Mouse (Mus musculus): ENCODE data around the gene Map7d1. TPM values are rescaled to one million over a fixed set of nuclear protein-coding genes. Genes with fewer than 3 reads are reported as not detected.
"Not testable (repeated sequence)": the region's sequence is repeated elsewhere in the genome, so short reads cannot be mapped to it uniquely, and the experiment has no call there.

The Map7d1 gene
- polyA plus RNA-seq, 1 experiment from 2014 or later = 40.7 TPM

GRCm38 (mm10) chr4:126236467-126237280 is 19.5 kb downstream of the Map7d1 start:
- H3K9me3 ChIP-seq (replicated peaks) = no peaks in the 10 kb centered on the region
- H3K4me2 ChIP-seq = peak overlapping the region; percentile 40
- peaks cover 17% of the 10 kb centered on the region for H3K4me1 ChIP-seq
- H3K36me3 ChIP-seq = peaks cover 100% of the 10 kb centered on the region
- WGBS = 55% methylated on average over 62 of the region's 63 CpGs
- H3K4me3 ChIP-seq (replicated peaks) = peak overlapping the region; percentile 4; the same call in 1 of the 2 replicates
- H3K9ac ChIP-seq = no peak overlapping the region
- no peaks in the 10 kb centered on the region for H3K27me3 ChIP-seq
- no peak; the same call in 1 of the 2 replicates for ATAC-seq (replicated peaks; ENCODE audit: low FRiP score)
- H3K27ac ChIP-seq = no peak overlapping the region

GRCm38 (mm10) chr4:126235191-126235590 is 21.0 kb downstream of the Map7d1 start:
- no peaks in the 10 kb centered on the region for H3K27me3 ChIP-seq
- no peak overlapping the region for H3K27ac ChIP-seq
- peaks cover 100% of the 10 kb centered on the region for H3K36me3 ChIP-seq
- H3K4me3 ChIP-seq (replicated peaks) = no peak overlapping the region
- no peak for ATAC-seq (replicated peaks; ENCODE audit: low FRiP score)
- no peak overlapping the region for H3K9ac ChIP-seq
- H3K4me1 ChIP-seq = peaks cover 19% of the 10 kb centered on the region
- no peaks in the 10 kb centered on the region for H3K9me3 ChIP-seq (replicated peaks)
- WGBS = 82% methylated on average over 10 of the region's 10 CpGs
- no peak overlapping the region for H3K4me2 ChIP-seq

- Histone ChIP-seq H3K4me2 (no peak overlapping the region), H3K4me1 (peaks cover 19% of the 10 kb centered on the region), H3K27me3 (no peaks in the 10 kb centered on the region), H3K9ac (no peak overlapping the region), H3K36me3 (peaks cover 100% of the 10 kb centered on the region), H3K9me3 (replicated peaks) (no peaks in the 10 kb centered on the region), H3K27ac (no peak overlapping the region), H3K4me3 (replicated peaks) (no peak overlapping the region)
- no peak for ATAC-seq (replicated peaks; ENCODE audit: low FRiP score)
- 84% methylated on average over 18 of the region's 18 CpGs for WGBS
Observed at GRCm38 (mm10) chr4:126234496-126235175, 21.5 kb downstream of the Map7d1 start.

GRCm38 (mm10) chr4:126233676-126234308 is 22.4 kb downstream of the Map7d1 start:
- H3K9me3 ChIP-seq (replicated peaks) = no peaks in the 10 kb centered on the region
- H3K4me3 ChIP-seq (replicated peaks) = no peak overlapping the region
- no peaks in the 10 kb centered on the region for H3K27me3 ChIP-seq
- peaks cover 19% of the 10 kb centered on the region for H3K4me1 ChIP-seq
- no peak overlapping the region for H3K9ac ChIP-seq
- no peak overlapping the region for H3K4me2 ChIP-seq
- H3K36me3 ChIP-seq = peaks cover 92% of the 10 kb centered on the region
- ATAC-seq (replicated peaks; ENCODE audit: low FRiP score) = no peak
- 93% methylated on average over 29 of the region's 29 CpGs for WGBS
- no peak overlapping the region for H3K27ac ChIP-seq

GRCm38 (mm10) chr4:126229900-126230299 is 26.2 kb downstream of the Map7d1 start:
- no peak overlapping the region for H3K9ac ChIP-seq
- H3K27ac ChIP-seq = no peak overlapping the region
- no peak for ATAC-seq (replicated peaks; ENCODE audit: low FRiP score)
- no peaks in the 10 kb centered on the region for H3K27me3 ChIP-seq
- WGBS = 63% methylated on average over 7 of the region's 7 CpGs
- no peaks in the 10 kb centered on the region for H3K9me3 ChIP-seq (replicated peaks)
- H3K4me2 ChIP-seq = no peak overlapping the region
- no peak overlapping the region for H3K4me3 ChIP-seq (replicated peaks)
- peaks cover 18% of the 10 kb centered on the region for H3K4me1 ChIP-seq
- peaks cover 53% of the 10 kb centered on the region for H3K36me3 ChIP-seq

GRCm38 (mm10) chr4:126228144-126228543 is 28.0 kb downstream of the Map7d1 start:
- peaks cover 35% of the 10 kb centered on the region for H3K36me3 ChIP-seq
- WGBS = 23% methylated on average over 5 of the region's 5 CpGs

GRCm38 (mm10) chr4:126227077-126227761 is 28.9 kb downstream of the Map7d1 start:
- Histone ChIP-seq H3K36me3 (peaks cover 26% of the 10 kb centered on the region), H3K27me3 (no peaks in the 10 kb centered on the region), H3K9me3 (replicated peaks) (no peaks in the 10 kb centered on the region), H3K4me2 (peak overlapping the region; percentile 60), H3K4me1 (peaks cover 18% of the 10 kb centered on the region), H3K9ac (peak overlapping the region; percentile 7; the same call in 1 of the 2 replicates), H3K4me3 (replicated peaks) (peak overlapping the region; percentile 33), H3K27ac (peak overlapping the region; percentile 80)
- WGBS = 8% methylated on average over 18 of the region's 18 CpGs
- peak; percentile 84 for ATAC-seq (replicated peaks; ENCODE audit: low FRiP score)

More at GRCm38 (mm10) chr4:126228144-126228543, 28.0 kb downstream of the Map7d1 start:
- peaks cover 18% of the 10 kb centered on the region for H3K4me1 ChIP-seq
- H3K4me3 ChIP-seq (replicated peaks) = no peak overlapping the region
- H3K4me2 ChIP-seq = no peak overlapping the region
- no peaks in the 10 kb centered on the region for H3K27me3 ChIP-seq
- H3K27ac ChIP-seq = peak overlapping the region; percentile 80
- ATAC-seq (replicated peaks; ENCODE audit: low FRiP score) = no peak
- no peaks in the 10 kb centered on the region for H3K9me3 ChIP-seq (replicated peaks)
- H3K9ac ChIP-seq = no peak overlapping the region

- WGBS = 58% methylated on average over 12 of the region's 12 CpGs
- Histone ChIP-seq H3K9me3 (replicated peaks) (no peaks in the 10 kb centered on the region), H3K4me2 (peak overlapping the region; percentile 60), H3K27ac (no peak overlapping the region), H3K36me3 (peaks cover 20% of the 10 kb centered on the region), H3K9ac (no peak overlapping the region), H3K4me3 (replicated peaks) (no peak overlapping the region; the same call in 1 of the 2 replicates), H3K27me3 (no peaks in the 10 kb centered on the region), H3K4me1 (peaks cover 18% of the 10 kb centered on the region)
- no peak for ATAC-seq (replicated peaks; ENCODE audit: low FRiP score)
Observed at GRCm38 (mm10) chr4:126226640-126227039, 29.5 kb downstream of the Map7d1 start.

GRCm38 (mm10) chr4:126222631-126223030 is 33.5 kb downstream of the Map7d1 start:
- Histone ChIP-seq H3K4me1 (peaks cover 6% of the 10 kb centered on the region), H3K36me3 (no peaks in the 10 kb centered on the region), H3K4me3 (replicated peaks) (no peak overlapping the region), H3K9me3 (replicated peaks) (no peaks in the 10 kb centered on the region), H3K27ac (no peak overlapping the region), H3K4me2 (no peak overlapping the region), H3K9ac (no peak overlapping the region), H3K27me3 (no peaks in the 10 kb centered on the region)
- ATAC-seq (replicated peaks; ENCODE audit: low FRiP score) = no peak
- WGBS = 84% methylated on average over 11 of the region's 11 CpGs

- Histone ChIP-seq H3K36me3 (no peaks in the 10 kb centered on the region), H3K27ac (no peak overlapping the region), H3K9ac (no peak overlapping the region), H3K9me3 (replicated peaks) (no peaks in the 10 kb centered on the region), H3K4me1 (no peaks in the 10 kb centered on the region), H3K27me3 (no peaks in the 10 kb centered on the region), H3K4me2 (no peak overlapping the region), H3K4me3 (replicated peaks) (no peak overlapping the region)
- ATAC-seq (replicated peaks; ENCODE audit: low FRiP score) = no peak
- 91% methylated on average over 10 of the region's 10 CpGs for WGBS
Observed at GRCm38 (mm10) chr4:126220045-126220444, 36.1 kb downstream of the Map7d1 start.

- H3K9ac ChIP-seq; H3K4me1 ChIP-seq; H3K4me2 ChIP-seq; H3K4me3 ChIP-seq (replicated peaks); H3K27ac ChIP-seq; H3K27me3 ChIP-seq; H3K36me3 ChIP-seq; H3K9me3 ChIP-seq (replicated peaks); ATAC-seq (replicated peaks; ENCODE audit: low FRiP score): not testable (repeated sequence)
- WGBS = 83% methylated on average over 3 of the region's 3 CpGs
Observed at GRCm38 (mm10) chr4:126219540-126219939, 36.6 kb downstream of the Map7d1 start.

All from kidney, embryonic 15.5 days (tissue).